Mouse (Mus musculus): ENCODE measurements around the gene Cacng6. TPM values are rescaled to one million over a fixed set of nuclear protein-coding genes. Genes with fewer than 3 reads are reported as not detected.

Gene Cacng6
- polyA plus RNA-seq (2014; fragmentation: Illumina TruSeq; extraction: RNeasy Lipid Tissue Mini Kit (QIAGEN cat#74804); ENCODE audit: insufficient read depth, low read depth, low replicate concordance) = not detected

DNA sequence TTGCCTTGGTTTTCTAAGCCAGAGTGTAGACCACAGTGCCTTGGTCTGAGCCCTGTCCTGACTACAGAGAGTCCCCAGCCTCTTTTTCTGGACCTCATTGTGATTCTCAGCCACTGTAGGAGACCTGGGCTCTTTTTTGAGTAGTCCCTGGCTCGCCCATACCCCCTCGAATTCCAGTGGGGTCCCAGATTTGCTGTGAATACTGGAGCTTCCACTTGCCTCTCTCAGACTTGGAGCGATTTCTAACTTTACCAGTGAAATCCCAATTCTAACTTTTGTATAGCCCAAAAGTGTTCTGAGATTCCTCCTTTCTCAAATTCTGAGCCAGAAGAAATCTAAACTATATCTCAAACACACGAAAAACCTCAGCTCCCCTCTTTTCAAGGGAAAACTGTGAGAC lies at the start of gene Cacng6:
Gene Cacng6, plus strand, starts transcription at position 301 of the 400 bp plus-strand sequence.

DNA sequence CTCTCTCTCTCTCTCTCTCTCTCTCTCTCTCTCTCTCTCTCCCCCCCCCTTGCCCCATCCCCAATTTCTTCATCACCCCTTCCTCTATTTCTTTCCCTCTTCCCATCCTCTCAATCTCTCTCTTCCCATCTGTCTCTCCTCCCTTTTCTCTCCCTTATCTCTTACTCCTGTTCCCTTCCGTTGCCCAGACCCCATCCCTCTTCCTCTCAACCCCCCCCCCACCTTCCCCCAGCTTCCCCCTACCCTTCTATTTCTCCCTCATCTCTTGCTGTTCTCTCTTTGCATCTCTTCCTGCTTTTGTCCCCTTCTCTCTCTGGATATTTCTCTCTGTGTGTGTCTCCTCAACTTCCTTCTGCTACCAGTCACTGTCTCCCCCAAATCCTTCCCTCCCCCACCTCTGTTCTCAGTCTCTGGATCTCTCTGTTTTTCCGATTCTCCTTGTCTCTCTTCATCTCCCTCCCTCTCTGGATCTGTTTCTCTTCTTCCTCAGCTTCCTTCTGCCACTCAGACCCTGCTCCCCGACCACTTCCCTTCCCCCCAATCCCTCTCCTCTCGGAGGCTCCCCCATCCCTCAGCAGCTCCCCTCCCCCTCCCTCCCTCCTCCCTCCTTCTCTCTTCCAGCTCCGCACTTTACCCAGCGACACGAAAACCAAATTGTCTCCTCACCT lies 33.4 kb upstream of the Cacng6 start, which contains the start of gene Cacng8:
Gene Cacng8, plus strand, starts transcription at position 271 of the 668 bp plus-strand sequence.

Other genes starting within 250 kb of the Cacng6 start
- gene Nlrp12, start 174.5 kb upstream of the Cacng6 start, polyA plus RNA-seq (2014; fragmentation: Illumina TruSeq; extraction: RNeasy Lipid Tissue Mini Kit (QIAGEN cat#74804); ENCODE audit: insufficient read depth, low read depth, low replicate concordance) = 0.39 TPM
- gene Myadm, start 135.1 kb upstream of the Cacng6 start, polyA plus RNA-seq (2014; fragmentation: Illumina TruSeq; extraction: RNeasy Lipid Tissue Mini Kit (QIAGEN cat#74804); ENCODE audit: insufficient read depth, low read depth, low replicate concordance) = 90.2 TPM
- gene Prkcg, start 135.0 kb upstream of the Cacng6 start, polyA plus RNA-seq (2014; fragmentation: Illumina TruSeq; extraction: RNeasy Lipid Tissue Mini Kit (QIAGEN cat#74804); ENCODE audit: insufficient read depth, low read depth, low replicate concordance) = 1.3 TPM
- gene Cacng7, start 91.2 kb upstream of the Cacng6 start, polyA plus RNA-seq (2014; fragmentation: Illumina TruSeq; extraction: RNeasy Lipid Tissue Mini Kit (QIAGEN cat#74804); ENCODE audit: insufficient read depth, low read depth, low replicate concordance) = 1.6 TPM
- not detected for gene Cacng8, start 33.5 kb upstream of the Cacng6 start, polyA plus RNA-seq (2014; fragmentation: Illumina TruSeq; extraction: RNeasy Lipid Tissue Mini Kit (QIAGEN cat#74804); ENCODE audit: insufficient read depth, low read depth, low replicate concordance)
- 0.51 TPM for gene Tarm1, start 78.4 kb downstream of the Cacng6 start, polyA plus RNA-seq (2014; fragmentation: Illumina TruSeq; extraction: RNeasy Lipid Tissue Mini Kit (QIAGEN cat#74804); ENCODE audit: insufficient read depth, low read depth, low replicate concordance)
- not detected for gene Oscar, start 192.0 kb downstream of the Cacng6 start, polyA plus RNA-seq (2014; fragmentation: Illumina TruSeq; extraction: RNeasy Lipid Tissue Mini Kit (QIAGEN cat#74804); ENCODE audit: insufficient read depth, low read depth, low replicate concordance)
- gene Ndufa3, start 193.2 kb downstream of the Cacng6 start, polyA plus RNA-seq (2014; fragmentation: Illumina TruSeq; extraction: RNeasy Lipid Tissue Mini Kit (QIAGEN cat#74804); ENCODE audit: insufficient read depth, low read depth, low replicate concordance) = 423 TPM
- gene Tfpt, start 205.7 kb downstream of the Cacng6 start, polyA plus RNA-seq (2014; fragmentation: Illumina TruSeq; extraction: RNeasy Lipid Tissue Mini Kit (QIAGEN cat#74804); ENCODE audit: insufficient read depth, low read depth, low replicate concordance) = 18.3 TPM
- 23.4 TPM for gene Prpf31, start 205.8 kb downstream of the Cacng6 start, polyA plus RNA-seq (2014; fragmentation: Illumina TruSeq; extraction: RNeasy Lipid Tissue Mini Kit (QIAGEN cat#74804); ENCODE audit: insufficient read depth, low read depth, low replicate concordance)
- gene Cnot3, start 221.1 kb downstream of the Cacng6 start, polyA plus RNA-seq (2014; fragmentation: Illumina TruSeq; extraction: RNeasy Lipid Tissue Mini Kit (QIAGEN cat#74804); ENCODE audit: insufficient read depth, low read depth, low replicate concordance) = 31.9 TPM
- gene Leng1, start 241.6 kb downstream of the Cacng6 start, polyA plus RNA-seq (2014; fragmentation: Illumina TruSeq; extraction: RNeasy Lipid Tissue Mini Kit (QIAGEN cat#74804); ENCODE audit: insufficient read depth, low read depth, low replicate concordance) = 8.4 TPM